Mouse (Mus musculus): ENCODE measurements around the gene Srsf3.
A peak's percentile ranks its signal among the peaks of the same experiment; 100 is the strongest.

Srsf3 gene

GRCm38 (mm10) chr17:29044925-29045319, 12.5 kb downstream of the Srsf3 start:
- DNase-seq (ENCODE audit: low read depth, low spot score), result peak; percentile 72

GRCm38 (mm10) chr17:29045741-29046530, 13.5 kb downstream of the Srsf3 start:
- no peak for DNase-seq (ENCODE audit: low read depth, low spot score)

GRCm38 (mm10) chr17:29046863-29047262, 14.4 kb downstream of the Srsf3 start:
- no peak for DNase-seq (ENCODE audit: low read depth, low spot score)

GRCm38 (mm10) chr17:29047697-29048514, 15.5 kb downstream of the Srsf3 start:
- no peak for DNase-seq (ENCODE audit: low read depth, low spot score)

- DNase-seq (ENCODE audit: low read depth, low spot score), result peak; percentile 78
These were observed 16.5 kb downstream of the Srsf3 start for GRCm38 (mm10) chr17:29048748-29049507.

GRCm38 (mm10) chr17:29049508-29049889, 17.1 kb downstream of the Srsf3 start:
- DNase-seq (ENCODE audit: low read depth, low spot score), result no peak

GRCm38 (mm10) chr17:29049923-29050322, 17.5 kb downstream of the Srsf3 start:
- DNase-seq (ENCODE audit: low read depth, low spot score), result no peak

GRCm38 (mm10) chr17:29050791-29051190, 18.4 kb downstream of the Srsf3 start:
- DNase-seq (ENCODE audit: low read depth, low spot score), result no peak

GRCm38 (mm10) chr17:29053067-29053466, 20.6 kb downstream of the Srsf3 start:
- DNase-seq (ENCODE audit: low read depth, low spot score), result no peak

GRCm38 (mm10) chr17:29053841-29054240, 21.4 kb downstream of the Srsf3 start:
- no peak for DNase-seq (ENCODE audit: low read depth, low spot score)

GRCm38 (mm10) chr17:29054429-29054828, 22.0 kb downstream of the Srsf3 start:
- no peak for DNase-seq (ENCODE audit: low read depth, low spot score)

GRCm38 (mm10) chr17:29055586-29055985, 23.2 kb downstream of the Srsf3 start:
- no peak for DNase-seq (ENCODE audit: low read depth, low spot score)

GRCm38 (mm10) chr17:29056207-29056606, 23.8 kb downstream of the Srsf3 start:
- DNase-seq (ENCODE audit: low read depth, low spot score), result no peak

- no peak for DNase-seq (ENCODE audit: low read depth, low spot score)
These were observed 24.3 kb downstream of the Srsf3 start for GRCm38 (mm10) chr17:29056699-29057151.

- DNase-seq (ENCODE audit: low read depth, low spot score), result no peak
These were observed 25.0 kb downstream of the Srsf3 start for GRCm38 (mm10) chr17:29057361-29057890.

GRCm38 (mm10) chr17:29057961-29058360, 25.5 kb downstream of the Srsf3 start:
- DNase-seq (ENCODE audit: low read depth, low spot score), result no peak

GRCm38 (mm10) chr17:29058487-29058886, 26.1 kb downstream of the Srsf3 start:
- DNase-seq (ENCODE audit: low read depth, low spot score), result no peak

- no peak for DNase-seq (ENCODE audit: low read depth, low spot score)
These were observed 27.2 kb downstream of the Srsf3 start for GRCm38 (mm10) chr17:29059581-29059980.

GRCm38 (mm10) chr17:29060946-29061345, 28.5 kb downstream of the Srsf3 start:
- no peak for DNase-seq (ENCODE audit: low read depth, low spot score)

GRCm38 (mm10) chr17:29062119-29063035, 29.9 kb downstream of the Srsf3 start:
- DNase-seq (ENCODE audit: low read depth, low spot score), result no peak
